Mouse (Mus musculus): ENCODE results near the gene Ppm1l. TPM values are rescaled to one million over a fixed set of nuclear protein-coding genes. Genes with fewer than 3 reads are reported as not detected.
A peak's percentile ranks its signal among the peaks of the same experiment; 100 is the strongest.

Ppm1l gene
- polyA plus RNA-seq, 1 experiment from 2014 or later, result 3.4 TPM

DNA sequence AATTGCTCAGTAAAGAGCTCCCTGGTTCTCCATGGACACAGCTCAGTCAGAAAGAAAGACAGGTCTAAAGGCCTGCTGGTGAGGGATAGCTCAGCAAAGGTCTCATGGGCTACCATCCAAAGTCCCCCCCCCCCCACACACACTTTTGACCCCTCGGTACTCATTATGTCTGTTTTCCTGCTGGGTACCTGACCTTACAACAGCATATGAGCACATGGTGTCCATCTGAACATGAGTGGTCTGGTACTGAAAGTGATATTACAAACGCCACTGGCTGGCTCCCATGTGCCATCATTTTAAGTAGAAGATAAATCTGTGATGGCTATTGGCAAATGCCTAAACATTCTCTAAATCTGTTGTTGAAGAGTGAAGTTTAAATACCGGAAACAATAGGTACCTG lies 25.8 kb upstream of the Ppm1l start:
- H3K9ac ChIP-seq (ENCODE audit: low read depth, low read length), result no peak overlapping the region
- 79% methylated on average over 3 of the region's 3 CpGs for WGBS
- no peaks in the 10 kb centered on the region for H3K36me3 ChIP-seq (ENCODE audit: control insufficient read depth, insufficient read depth, low read length)
- ATAC-seq, result no peak
- no peak overlapping the region for H3K4me3 ChIP-seq (ENCODE audit: low read length)
- H3K4me2 ChIP-seq (ENCODE audit: low read depth, low read length), result no peak overlapping the region
- H3K4me1 ChIP-seq (ENCODE audit: control insufficient read depth, insufficient read depth, low read length), result no peaks in the 10 kb centered on the region
- no peaks in the 10 kb centered on the region for H3K27me3 ChIP-seq (replicated peaks; ENCODE audit: control insufficient read depth, insufficient read depth, low read length)
- no peak overlapping the region for H3K27ac ChIP-seq (ENCODE audit: low read length)
- H3K9me3 ChIP-seq (ENCODE audit: control insufficient read depth, low read length), result no peaks in the 10 kb centered on the region

DNA sequence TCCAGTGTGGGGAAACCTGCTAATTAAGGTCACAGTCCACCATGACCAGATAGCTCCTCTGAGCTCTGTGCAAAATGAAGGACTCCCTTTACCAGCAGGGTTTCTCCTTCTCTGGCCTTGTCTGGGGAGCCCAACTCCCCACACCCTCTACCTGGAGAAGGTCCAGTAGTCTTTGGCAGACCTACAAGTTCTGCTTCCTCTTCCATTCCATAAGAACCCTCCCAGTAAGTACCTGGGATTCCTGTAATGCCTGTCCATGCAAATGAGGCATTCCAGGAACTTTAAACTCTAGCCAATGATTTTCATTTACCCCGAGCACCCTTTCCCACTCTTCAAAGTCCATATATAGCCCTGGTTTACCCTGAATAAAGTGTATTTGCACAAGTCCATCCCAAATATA lies 24.0 kb upstream of the Ppm1l start:
- H3K9me3 ChIP-seq (ENCODE audit: control insufficient read depth, low read length), result no peaks in the 10 kb centered on the region
- H3K36me3 ChIP-seq (ENCODE audit: control insufficient read depth, insufficient read depth, low read length), result no peaks in the 10 kb centered on the region
- H3K4me3 ChIP-seq (ENCODE audit: low read length), result no peak overlapping the region
- no peaks in the 10 kb centered on the region for H3K4me1 ChIP-seq (ENCODE audit: control insufficient read depth, insufficient read depth, low read length)
- no peak overlapping the region for H3K27ac ChIP-seq (ENCODE audit: low read length)
- no peak overlapping the region for H3K9ac ChIP-seq (ENCODE audit: low read depth, low read length)
- WGBS, result 58% methylated on average over 1 of the region's 1 CpGs
- ATAC-seq, result 0 out of 2 replicates have a peak, but pooled peaks have one; percentile 23
- no peak overlapping the region for H3K4me2 ChIP-seq (ENCODE audit: low read depth, low read length)
- H3K27me3 ChIP-seq (replicated peaks; ENCODE audit: control insufficient read depth, insufficient read depth, low read length), result no peaks in the 10 kb centered on the region

DNA sequence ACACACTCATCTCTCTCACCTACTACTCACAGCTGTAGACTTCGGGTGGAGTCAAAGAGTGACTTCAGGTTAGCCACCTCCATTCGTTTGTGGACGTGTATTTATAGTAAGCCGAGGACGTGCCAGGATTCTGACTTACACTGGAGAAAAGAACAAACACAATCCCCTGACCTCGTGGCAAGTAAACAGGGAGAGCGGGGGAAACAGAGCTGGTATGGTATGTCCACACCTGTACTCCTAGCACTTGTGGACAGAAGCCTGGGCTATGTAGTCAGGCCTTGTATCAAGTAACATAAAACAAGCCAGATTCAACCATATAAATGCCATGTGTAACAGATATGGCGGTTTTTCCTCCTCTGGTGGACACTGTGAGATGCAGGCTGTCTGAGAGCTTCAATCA lies 20.4 kb upstream of the Ppm1l start:
- H3K9me3 ChIP-seq (ENCODE audit: control insufficient read depth, low read length), result no peaks in the 10 kb centered on the region
- ATAC-seq, result no peak
- WGBS, result 66% methylated on average over 8 of the region's 8 CpGs
- no peaks in the 10 kb centered on the region for H3K4me1 ChIP-seq (ENCODE audit: control insufficient read depth, insufficient read depth, low read length)
- no peak overlapping the region for H3K27ac ChIP-seq (ENCODE audit: low read length)
- H3K27me3 ChIP-seq (replicated peaks; ENCODE audit: control insufficient read depth, insufficient read depth, low read length), result no peaks in the 10 kb centered on the region
- H3K4me2 ChIP-seq (ENCODE audit: low read depth, low read length), result no peak overlapping the region
- H3K36me3 ChIP-seq (ENCODE audit: control insufficient read depth, insufficient read depth, low read length), result no peaks in the 10 kb centered on the region
- no peak overlapping the region for H3K4me3 ChIP-seq (ENCODE audit: low read length)
- no peak overlapping the region for H3K9ac ChIP-seq (ENCODE audit: low read depth, low read length)

DNA sequence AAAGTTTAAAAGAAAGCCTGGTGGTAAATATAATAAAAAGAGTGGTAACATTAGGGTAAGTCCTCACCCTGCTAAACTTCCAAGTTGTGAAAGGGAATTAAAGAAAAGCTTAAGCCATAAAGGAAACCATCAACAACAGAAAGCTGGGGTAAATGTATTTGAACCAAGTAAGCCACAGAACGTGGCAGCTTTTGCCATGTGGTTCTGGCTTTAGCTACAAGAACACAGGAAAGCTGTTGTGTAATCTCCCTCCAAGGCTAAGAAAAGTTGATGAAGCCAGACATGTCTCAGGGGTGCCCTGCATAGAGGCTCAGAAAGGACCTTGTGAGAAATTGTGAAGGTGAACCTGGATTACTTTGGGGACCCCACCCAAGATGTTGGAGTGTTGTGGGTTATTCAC lies 16.5 kb upstream of the Ppm1l start:
- no peaks in the 10 kb centered on the region for H3K4me1 ChIP-seq (ENCODE audit: control insufficient read depth, insufficient read depth, low read length)
- H3K9ac ChIP-seq (ENCODE audit: low read depth, low read length), result no peak overlapping the region
- H3K9me3 ChIP-seq (ENCODE audit: control insufficient read depth, low read length), result no peaks in the 10 kb centered on the region
- H3K4me2 ChIP-seq (ENCODE audit: low read depth, low read length), result no peak overlapping the region
- H3K27me3 ChIP-seq (replicated peaks; ENCODE audit: control insufficient read depth, insufficient read depth, low read length), result no peaks in the 10 kb centered on the region
- no peaks in the 10 kb centered on the region for H3K36me3 ChIP-seq (ENCODE audit: control insufficient read depth, insufficient read depth, low read length)
- H3K27ac ChIP-seq (ENCODE audit: low read length), result no peak overlapping the region
- H3K4me3 ChIP-seq (ENCODE audit: low read length), result no peak overlapping the region
- no peak for ATAC-seq
- WGBS, result 88% methylated on average over 1 of the region's 1 CpGs

DNA sequence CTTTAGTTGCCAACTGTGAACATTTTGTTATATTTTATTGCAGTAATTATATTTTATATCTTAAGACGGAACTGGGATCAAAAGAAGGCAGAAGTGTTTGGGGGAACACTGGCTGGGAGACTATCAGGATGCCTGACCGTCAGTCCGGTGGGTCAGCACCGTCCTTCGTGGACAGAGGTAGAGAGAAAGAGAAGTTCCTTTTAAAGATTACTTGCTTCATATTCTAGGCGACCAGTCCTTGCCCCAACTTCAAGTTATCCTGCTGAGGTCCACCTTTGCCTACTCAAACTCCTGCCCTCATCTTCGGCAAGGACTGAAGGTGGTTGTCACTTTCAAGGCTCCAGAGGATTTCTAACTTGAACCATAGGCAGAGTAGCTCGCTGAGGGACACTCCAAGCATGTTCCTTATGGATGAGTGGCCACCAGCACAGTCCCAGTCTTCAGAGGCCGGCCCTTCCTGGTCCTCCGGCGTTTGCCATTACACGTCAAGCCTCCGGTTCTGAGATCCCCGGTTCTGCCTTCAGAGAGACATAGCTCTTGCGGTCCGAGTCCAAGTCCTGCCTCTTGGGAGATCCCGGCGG lies 761 bp upstream of the Ppm1l start:
- peak overlapping the region; percentile 76 for H3K4me2 ChIP-seq (ENCODE audit: low read depth, low read length)
- peak overlapping the region; percentile 63 for H3K4me3 ChIP-seq (ENCODE audit: low read length)
- peak; percentile 54 for ATAC-seq

DNA sequence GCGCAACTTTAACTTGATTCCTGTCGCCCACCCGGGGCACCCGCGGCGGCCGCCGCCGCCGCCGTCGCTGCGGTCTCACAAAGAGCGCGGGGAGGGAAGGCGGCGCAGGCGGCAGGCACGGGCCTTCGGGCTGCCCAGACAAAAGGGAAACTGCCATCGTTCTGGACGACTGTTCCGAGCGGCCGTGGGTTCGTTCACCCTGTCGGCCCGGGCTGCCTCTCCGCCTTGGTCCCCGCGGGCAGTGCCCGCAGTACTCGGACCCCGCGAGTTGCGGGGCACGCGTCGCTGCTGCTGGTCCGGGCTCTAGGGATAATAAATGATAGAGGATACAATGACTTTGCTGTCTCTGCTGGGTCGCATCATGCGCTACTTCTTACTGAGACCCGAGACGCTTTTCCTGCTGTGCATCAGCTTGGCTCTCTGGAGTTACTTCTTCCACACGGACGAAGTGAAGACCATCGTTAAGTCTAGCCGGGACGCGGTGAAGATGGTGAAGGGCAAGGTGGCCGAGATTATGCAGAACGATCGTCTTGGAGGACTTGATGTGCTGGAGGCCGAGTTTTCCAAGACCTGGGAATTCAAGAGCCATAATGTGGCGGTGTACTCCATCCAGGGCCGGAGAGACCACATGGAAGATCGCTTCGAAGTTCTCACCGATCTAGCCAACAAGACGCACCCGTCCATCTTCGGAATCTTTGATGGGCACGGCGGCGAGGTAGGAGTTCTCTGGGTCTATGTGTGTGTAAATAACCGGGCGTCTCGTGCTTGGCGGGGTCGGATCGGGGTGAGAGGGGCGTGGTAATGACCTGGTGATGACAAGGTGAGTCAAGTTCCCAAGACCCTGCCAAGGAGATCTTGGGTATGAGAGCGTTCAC lies 827 bp downstream of the Ppm1l start:
- Histone ChIP-seq H3K4me1 (ENCODE audit: control insufficient read depth, insufficient read depth, low read length) (peaks cover 16% of the 10 kb centered on the region), H3K36me3 (ENCODE audit: control insufficient read depth, insufficient read depth, low read length) (no peaks in the 10 kb centered on the region), H3K9me3 (ENCODE audit: control insufficient read depth, low read length) (no peaks in the 10 kb centered on the region), H3K4me3 (ENCODE audit: low read length) (peak overlapping the region; percentile 63), H3K27me3 (replicated peaks; ENCODE audit: control insufficient read depth, insufficient read depth, low read length) (no peaks in the 10 kb centered on the region), H3K4me2 (ENCODE audit: low read depth, low read length) (peak overlapping the region; percentile 98), H3K9ac (ENCODE audit: low read depth, low read length) (peak overlapping the region; percentile 83), H3K27ac (ENCODE audit: low read length) (peak overlapping the region; percentile 41)
- ATAC-seq, result peak; percentile 44
- WGBS, result under 1% methylated on average over 73 of the region's 73 CpGs

More for the DNA sequence above, 761 bp upstream of the Ppm1l start:
- Histone ChIP-seq H3K9ac (ENCODE audit: low read depth, low read length) (peak overlapping the region; percentile 79), H3K27me3 (replicated peaks; ENCODE audit: control insufficient read depth, insufficient read depth, low read length) (no peaks in the 10 kb centered on the region), H3K27ac (ENCODE audit: low read length) (peak overlapping the region; percentile 73), H3K36me3 (ENCODE audit: control insufficient read depth, insufficient read depth, low read length) (no peaks in the 10 kb centered on the region), H3K4me1 (ENCODE audit: control insufficient read depth, insufficient read depth, low read length) (peaks cover 16% of the 10 kb centered on the region), H3K9me3 (ENCODE audit: control insufficient read depth, low read length) (no peaks in the 10 kb centered on the region)
- WGBS, result 2% methylated on average over 18 of the region's 18 CpGs

DNA sequence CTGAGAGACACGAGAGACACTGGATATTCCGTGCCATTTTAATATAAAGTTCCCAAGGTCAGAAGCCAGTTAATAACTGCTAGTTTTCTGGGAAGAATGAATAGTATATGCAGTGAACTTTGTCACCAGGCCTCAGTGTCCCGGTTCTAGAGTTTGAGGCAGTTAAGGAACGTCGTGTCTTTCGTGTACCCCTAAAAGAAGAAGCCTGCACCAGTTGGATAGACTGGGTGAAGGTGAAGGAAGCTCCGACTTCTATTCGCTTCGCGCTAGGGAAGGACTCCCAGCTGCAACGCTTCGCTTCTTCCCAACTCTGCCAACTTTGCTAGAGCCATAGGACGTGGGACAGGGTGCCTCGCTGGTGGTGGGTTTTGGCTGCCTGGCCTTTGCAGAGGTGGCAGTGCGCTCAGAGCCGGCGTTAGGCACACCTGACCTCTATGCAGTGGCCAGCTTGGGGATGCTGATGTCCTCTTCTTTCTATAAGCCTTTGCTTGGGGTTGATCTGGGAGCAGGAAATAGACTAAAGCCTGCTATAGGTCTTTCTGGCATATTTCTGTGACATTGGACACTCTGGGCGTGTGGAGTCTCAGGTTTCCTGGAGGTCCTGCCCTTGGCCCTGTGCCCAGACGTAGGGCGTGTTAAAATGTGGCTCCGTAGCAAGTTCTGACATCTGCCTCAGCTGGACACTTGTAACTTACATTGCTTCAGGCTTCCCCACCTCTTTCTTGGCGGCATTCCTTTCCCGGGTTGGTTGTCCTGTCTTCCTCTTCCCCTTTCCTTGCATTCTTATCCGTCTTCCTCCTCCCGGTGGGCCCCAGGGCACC lies 1.7 kb downstream of the Ppm1l start:
- Histone ChIP-seq H3K27ac (ENCODE audit: low read length) (no peak overlapping the region), H3K9me3 (ENCODE audit: control insufficient read depth, low read length) (no peaks in the 10 kb centered on the region), H3K4me1 (ENCODE audit: control insufficient read depth, insufficient read depth, low read length) (peaks cover 16% of the 10 kb centered on the region), H3K4me3 (ENCODE audit: low read length) (peak overlapping the region; percentile 63), H3K27me3 (replicated peaks; ENCODE audit: control insufficient read depth, insufficient read depth, low read length) (no peaks in the 10 kb centered on the region), H3K9ac (ENCODE audit: low read depth, low read length) (peak overlapping the region; percentile 83), H3K4me2 (ENCODE audit: low read depth, low read length) (peak overlapping the region; percentile 98), H3K36me3 (ENCODE audit: control insufficient read depth, insufficient read depth, low read length) (no peaks in the 10 kb centered on the region)
- no peak for ATAC-seq
- 4% methylated on average over 25 of the region's 25 CpGs for WGBS

DNA sequence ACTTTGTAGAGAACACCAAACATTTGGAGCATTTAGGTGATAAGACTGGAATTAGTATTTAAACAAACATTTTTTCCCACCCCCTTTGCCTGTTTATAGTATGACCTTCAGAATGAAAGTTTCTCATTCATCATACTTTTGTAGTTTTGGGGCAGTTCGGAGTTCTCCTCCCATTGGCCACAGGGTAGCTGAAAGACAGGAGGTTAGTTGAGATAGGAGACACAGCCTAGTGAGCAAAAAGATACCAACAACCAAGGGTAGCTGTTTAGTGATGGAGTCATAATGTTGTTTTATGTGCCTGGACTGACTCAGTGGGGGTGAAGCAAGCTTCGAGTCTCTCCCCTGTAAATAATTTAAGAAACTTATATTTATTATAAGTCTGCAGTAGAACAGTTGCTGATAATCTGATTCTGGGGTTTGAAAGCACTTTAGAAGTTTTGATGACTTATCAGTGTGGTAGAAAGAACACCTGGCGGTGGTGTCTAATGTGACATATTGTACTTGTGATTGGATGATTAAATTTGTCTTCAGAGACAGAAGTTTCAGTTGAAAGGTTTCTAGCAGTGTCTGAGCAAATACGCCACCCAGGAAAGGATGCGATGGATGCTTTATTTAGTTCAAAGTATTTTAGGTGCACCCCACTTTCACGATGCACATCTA lies 2.5 kb downstream of the Ppm1l start:
- peak overlapping the region; percentile 98 for H3K4me2 ChIP-seq (ENCODE audit: low read depth, low read length)
- H3K9ac ChIP-seq (ENCODE audit: low read depth, low read length), result no peak overlapping the region
- peak overlapping the region; percentile 63 for H3K4me3 ChIP-seq (ENCODE audit: low read length)
- H3K36me3 ChIP-seq (ENCODE audit: control insufficient read depth, insufficient read depth, low read length), result no peaks in the 10 kb centered on the region
- no peak overlapping the region for H3K27ac ChIP-seq (ENCODE audit: low read length)
- no peaks in the 10 kb centered on the region for H3K9me3 ChIP-seq (ENCODE audit: control insufficient read depth, low read length)
- 62% methylated on average over 6 of the region's 6 CpGs for WGBS
- no peak for ATAC-seq
- H3K4me1 ChIP-seq (ENCODE audit: control insufficient read depth, insufficient read depth, low read length), result peaks cover 17% of the 10 kb centered on the region
- no peaks in the 10 kb centered on the region for H3K27me3 ChIP-seq (replicated peaks; ENCODE audit: control insufficient read depth, insufficient read depth, low read length)

DNA sequence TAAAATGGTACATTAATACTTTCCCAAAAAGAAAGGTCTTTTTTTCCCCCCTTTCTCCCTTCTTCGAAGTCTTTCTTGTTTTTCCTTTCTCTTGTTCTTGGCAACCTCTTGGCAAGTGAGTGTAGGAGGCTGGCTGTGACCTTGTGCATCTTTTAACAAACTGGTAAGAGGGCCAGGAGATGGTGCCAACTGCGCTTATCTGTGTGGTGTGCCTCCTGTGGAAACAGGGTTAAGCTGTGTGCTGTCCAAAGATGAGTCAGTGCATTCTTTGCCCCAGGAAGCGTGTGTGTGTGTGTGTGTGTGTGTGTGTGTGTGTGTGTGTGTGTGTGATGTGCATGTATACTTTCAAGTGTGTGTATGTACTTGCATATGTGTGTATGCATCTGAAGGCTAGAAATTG lies 7.3 kb downstream of the Ppm1l start:
- Histone ChIP-seq H3K9ac (ENCODE audit: low read depth, low read length) (no peak overlapping the region), H3K4me3 (ENCODE audit: low read length) (no peak overlapping the region), H3K9me3 (ENCODE audit: control insufficient read depth, low read length) (no peaks in the 10 kb centered on the region), H3K36me3 (ENCODE audit: control insufficient read depth, insufficient read depth, low read length) (no peaks in the 10 kb centered on the region), H3K27ac (ENCODE audit: low read length) (no peak overlapping the region), H3K27me3 (replicated peaks; ENCODE audit: control insufficient read depth, insufficient read depth, low read length) (no peaks in the 10 kb centered on the region), H3K4me1 (ENCODE audit: control insufficient read depth, insufficient read depth, low read length) (0 out of 2 replicates have a peak, but pooled peaks cover 3% of the 10 kb centered on the region), H3K4me2 (ENCODE audit: low read depth, low read length) (no peak overlapping the region)
- ATAC-seq, result no peak
- 70% methylated on average over 3 of the region's 3 CpGs for WGBS

All from intestine, embryonic 16.5 days (tissue).